Mouse (Mus musculus): Measurements from ENCODE around the gene Dhrs7c.

GRCm38 (mm10) chr11:67757373-67758167 lies 40.4 kb upstream of the Dhrs7c start:
- no peak for TF ChIP-seq JUND (conservative IDR thresholded peaks at IDR 0.05; ENCODE audit: low read depth, low read length)
- TF ChIP-seq POLR2A (IDR thresholded peaks at IDR 0.05; ENCODE audit: low read depth, low read length) = no peak
- no peak for TF ChIP-seq PAX5 (IDR thresholded peaks at IDR 0.05; ENCODE audit: low read length)
- TF ChIP-seq MAFK (IDR thresholded peaks at IDR 0.05; ENCODE audit: insufficient replicate concordance, low read length) = no peak
- no peak for TF ChIP-seq MAZ (IDR thresholded peaks at IDR 0.05; ENCODE audit: low read depth, low read length)
- TF ChIP-seq ZC3H11A (IDR thresholded peaks at IDR 0.05; ENCODE audit: low read depth, low read length) = no peak
- no peak for TF ChIP-seq E2F4 (IDR thresholded peaks at IDR 0.05; ENCODE audit: insufficient replicate concordance, low read depth, low read length)
- TF ChIP-seq CTCF (conservative IDR thresholded peaks at IDR 0.05 in 1 of 2, IDR thresholded peaks at IDR 0.05 in 1 of 2; ENCODE audit: low read depth in 2 of 2, low read length in 2 of 2) = peak; percentile 55 to 82
- TF ChIP-seq RAD21 (IDR thresholded peaks at IDR 0.05; ENCODE audit: low read depth, low read length) = peak; percentile 54
- peak; percentile 32; the same call in 1 of the 2 replicates for TF ChIP-seq BHLHE40 (IDR thresholded peaks at IDR 0.05; ENCODE audit: low read depth, low read length)
- no peak for TF ChIP-seq RCOR1 (conservative IDR thresholded peaks at IDR 0.05; ENCODE audit: low read depth, low read length)
- no peak for TF ChIP-seq MXI1 (IDR thresholded peaks at IDR 0.05; ENCODE audit: low read depth, low read length)
- no peak for TF ChIP-seq ZNF384 (IDR thresholded peaks at IDR 0.05; ENCODE audit: low read depth, low read length)
